Mouse (Mus musculus) CH12.LX (cell line): ENCODE results near the gene Trim11. TPM values are rescaled to one million over a fixed set of nuclear protein-coding genes. Genes with fewer than 3 reads are reported as not detected.

ENCODE experiments used
- DNase-seq: peaks from one replicate; pipeline ENCODE4 v3.0.0-alpha.2; 2013; ENCODE audit errors: extremely low read depth
- H3K27ac ChIP-seq: 2 replicates; pipeline ENCODE4 v1.5.1; 2012; ENCODE audit warnings: low read depth, mild to moderate bottlenecking, control low read depth, moderate library complexity; ENCODE audit not compliant: insufficient read depth
- H3K27me3 ChIP-seq: replicated peaks from 2 replicates; pipeline ENCODE3; 2012; ENCODE audit warnings: inconsistent platforms
- H3K36me3 ChIP-seq, 2 experiments: replicated peaks in 1 of 2; 2 replicates each; pipeline versions ENCODE3 to v1.6.1; 2012; ENCODE audit warnings: inconsistent platforms in 1 of 2, low read length in 1 of 2, mild to moderate bottlenecking in 1 of 2, mixed read lengths in 1 of 2, moderate library complexity in 1 of 2; ENCODE audit not compliant: control insufficient read depth in 1 of 2, insufficient read depth in 1 of 2
- H3K4me1 ChIP-seq, 2 experiments: 2 replicates each; pipeline ENCODE4 v1.6.1; 2012; ENCODE audit warnings: inconsistent platforms in 1 of 2, moderate library complexity in 1 of 2; ENCODE audit not compliant: insufficient read depth in 2 of 2, control insufficient read depth in 1 of 2
- H3K4me2 ChIP-seq: 2 replicates; pipeline ENCODE4 v1.6.1; 2012; ENCODE audit warnings: low read depth, mild to moderate bottlenecking, control low read depth; ENCODE audit not compliant: poor library complexity, insufficient read depth, severe bottlenecking
- H3K4me3 ChIP-seq, 3 experiments: fragments of 150-350 bp in 1 of 3; sonication (generic) in 1 of 3; replicated peaks in 1 of 3; 2 replicates each; pipeline versions ENCODE3 to v1.5.1; 2011 to 2012; ENCODE audit warnings: low read depth in 2 of 3, low read length in 2 of 3, mild to moderate bottlenecking in 2 of 3, moderate library complexity in 2 of 3, control low read depth in 1 of 3, improper control_type of control experiment in 1 of 3, inconsistent platforms in 1 of 3, mixed read lengths in 1 of 3; ENCODE audit not compliant: poor library complexity in 1 of 3
- H3K79me2 ChIP-seq: replicated peaks from 2 replicates; pipeline ENCODE4 v1.6.1; 2012; ENCODE audit warnings: mild to moderate bottlenecking, moderate library complexity; ENCODE audit not compliant: control insufficient read depth, poor library complexity, insufficient read depth, severe bottlenecking; ENCODE audit errors: extremely low read depth
- H3K9ac ChIP-seq: 2 replicates; pipeline ENCODE4 v1.6.1; 2012; ENCODE audit warnings: low read depth, mild to moderate bottlenecking, control low read depth, moderate library complexity; ENCODE audit not compliant: insufficient read depth
- H3K9me3 ChIP-seq: replicated peaks from 2 replicates; pipeline ENCODE3; 2012; ENCODE audit warnings: low read length, inconsistent platforms, mixed read lengths
- BHLHE40 ChIP-seq: IDR thresholded peaks from 2 replicates; pipeline ENCODE4 v1.6.1; 2011; ENCODE audit warnings: mild to moderate bottlenecking, low read depth, low read length, improper control_type of control experiment
- CHD1 ChIP-seq: IDR thresholded peaks from 2 replicates; pipeline ENCODE4 v1.6.1; 2012; ENCODE audit warnings: low read depth, low read length, improper control_type of control experiment, inconsistent platforms
- CHD2 ChIP-seq: IDR thresholded peaks from 2 replicates; pipeline ENCODE4 v1.6.1; 2011; ENCODE audit warnings: low read length, improper control_type of control experiment
- CTCF ChIP-seq, 2 experiments: IDR thresholded peaks in 1 of 2; conservative IDR thresholded peaks in 1 of 2; 2 replicates each; pipeline ENCODE4 v1.5.1; 2011 to 2012; ENCODE audit warnings: low read depth in 2 of 2, low read length in 2 of 2, improper control_type of control experiment in 1 of 2, inconsistent platforms in 1 of 2, mild to moderate bottlenecking in 1 of 2, moderate library complexity in 1 of 2
- E2F4 ChIP-seq: IDR thresholded peaks from 2 replicates; pipeline ENCODE4 v1.6.1; 2011; ENCODE audit warnings: low read depth, low read length, improper control_type of control experiment; ENCODE audit not compliant: insufficient replicate concordance
- ELF1 ChIP-seq: IDR thresholded peaks from 2 replicates; pipeline ENCODE4 v1.6.1; 2014; ENCODE audit warnings: low read depth, mild to moderate bottlenecking, inconsistent platforms, low read length, improper control_type of control experiment
- EP300 ChIP-seq: IDR thresholded peaks from 2 replicates; pipeline ENCODE4 v1.6.1; 2011; ENCODE audit warnings: low read length, improper control_type of control experiment
- ETS1 ChIP-seq: conservative IDR thresholded peaks from 2 replicates; pipeline ENCODE4 v1.6.1; 2012; ENCODE audit warnings: low read depth, mild to moderate bottlenecking, inconsistent platforms, low read length, improper control_type of control experiment, moderate library complexity
- GABPA ChIP-seq: IDR thresholded peaks from 2 replicates; pipeline ENCODE4 v1.6.1; 2012; ENCODE audit warnings: low read depth, low read length, improper control_type of control experiment, inconsistent platforms; ENCODE audit not compliant: insufficient replicate concordance
- HCFC1 ChIP-seq: IDR thresholded peaks from 2 replicates; pipeline ENCODE4 v1.6.1; 2012; ENCODE audit warnings: low read depth, mild to moderate bottlenecking, inconsistent platforms, low read length, improper control_type of control experiment
- IRF4 ChIP-seq: IDR thresholded peaks from 2 replicates; pipeline ENCODE4 v1.6.1; 2014; ENCODE audit warnings: low read depth, mild to moderate bottlenecking, inconsistent platforms, low read length, improper control_type of control experiment
- JUN ChIP-seq: IDR thresholded peaks from 2 replicates; pipeline ENCODE4 v1.6.1; 2011; ENCODE audit warnings: low read depth, mild to moderate bottlenecking, low read length, improper control_type of control experiment, moderate library complexity; ENCODE audit not compliant: insufficient read depth
- JUND ChIP-seq: conservative IDR thresholded peaks from 2 replicates; pipeline ENCODE4 v1.6.1; 2011; ENCODE audit warnings: low read depth, low read length, improper control_type of control experiment
- KAT2A ChIP-seq: IDR thresholded peaks from 2 replicates; pipeline ENCODE4 v1.6.1; 2012; ENCODE audit warnings: low read length, improper control_type of control experiment, inconsistent platforms; ENCODE audit not compliant: insufficient replicate concordance
- MAFK ChIP-seq: IDR thresholded peaks from 2 replicates; pipeline ENCODE4 v1.6.1; 2011; ENCODE audit warnings: low read length, improper control_type of control experiment; ENCODE audit not compliant: insufficient replicate concordance
- MAX ChIP-seq: IDR thresholded peaks from 2 replicates; pipeline ENCODE4 v1.6.1; 2011; ENCODE audit warnings: low read length, improper control_type of control experiment
- MAZ ChIP-seq: IDR thresholded peaks from 2 replicates; pipeline ENCODE4 v1.6.1; 2012; ENCODE audit warnings: low read depth, mild to moderate bottlenecking, inconsistent platforms, low read length, improper control_type of control experiment, moderate library complexity
- MEF2A ChIP-seq: IDR thresholded peaks from 2 replicates; pipeline ENCODE4 v1.6.1; 2014; ENCODE audit warnings: low read depth, mild to moderate bottlenecking, inconsistent platforms, low read length, improper control_type of control experiment, borderline replicate concordance
- MXI1 ChIP-seq: IDR thresholded peaks from 2 replicates; pipeline ENCODE4 v1.6.1; 2011; ENCODE audit warnings: mild to moderate bottlenecking, low read depth, low read length, improper control_type of control experiment
- MYC ChIP-seq: IDR thresholded peaks from 2 replicates; pipeline ENCODE4 v1.6.1; 2011; ENCODE audit warnings: low read depth, mild to moderate bottlenecking, improper control_type of control experiment, low read length
- NELFE ChIP-seq: IDR thresholded peaks from 2 replicates; pipeline ENCODE4 v1.6.1; 2011; ENCODE audit warnings: low read depth, low read length, improper control_type of control experiment
- NRF1 ChIP-seq: IDR thresholded peaks from 2 replicates; pipeline ENCODE4 v1.6.1; 2014; ENCODE audit warnings: low read depth, mild to moderate bottlenecking, inconsistent platforms, low read length, improper control_type of control experiment, moderate library complexity
- PAX5 ChIP-seq: IDR thresholded peaks from 2 replicates; pipeline ENCODE4 v1.6.1; 2012; ENCODE audit warnings: low read length, inconsistent platforms, mixed read lengths
- POLR2A ChIP-seq: IDR thresholded peaks from 2 replicates; pipeline ENCODE4 v1.6.1; 2011; ENCODE audit warnings: low read depth, mild to moderate bottlenecking, improper control_type of control experiment, low read length
- POLR2AphosphoS2 ChIP-seq: IDR thresholded peaks from 2 replicates; pipeline ENCODE4 v1.6.1; 2011; ENCODE audit warnings: low read depth, low read length, improper control_type of control experiment
- RAD21 ChIP-seq: IDR thresholded peaks from 2 replicates; pipeline ENCODE4 v1.6.1; 2011; ENCODE audit warnings: low read depth, mild to moderate bottlenecking, low read length, improper control_type of control experiment, moderate library complexity
- RCOR1 ChIP-seq: conservative IDR thresholded peaks from 2 replicates; pipeline ENCODE4 v1.6.1; 2012; ENCODE audit warnings: low read depth, mild to moderate bottlenecking, inconsistent platforms, low read length, improper control_type of control experiment
- SIN3A ChIP-seq: IDR thresholded peaks from 2 replicates; pipeline ENCODE4 v1.6.1; 2012; ENCODE audit warnings: low read length, improper control_type of control experiment, inconsistent platforms
- SMC3 ChIP-seq: IDR thresholded peaks from 2 replicates; pipeline ENCODE4 v1.6.1; 2011; ENCODE audit warnings: low read depth, low read length, improper control_type of control experiment
- TBP ChIP-seq: conservative IDR thresholded peaks from 2 replicates; pipeline ENCODE4 v1.6.1; 2011; ENCODE audit warnings: low read depth, low read length, improper control_type of control experiment
- TCF12 ChIP-seq: IDR thresholded peaks from 2 replicates; pipeline ENCODE4 v1.6.1; 2014; ENCODE audit warnings: low read depth, mild to moderate bottlenecking, inconsistent platforms, low read length, improper control_type of control experiment
- UBTF ChIP-seq: IDR thresholded peaks from 2 replicates; pipeline ENCODE4 v1.6.1; 2012; ENCODE audit warnings: low read depth, mild to moderate bottlenecking, inconsistent platforms, low read length, improper control_type of control experiment, moderate library complexity
- USF1 ChIP-seq: IDR thresholded peaks from 2 replicates; pipeline ENCODE4 v1.6.1; 2014; ENCODE audit warnings: low read depth, mild to moderate bottlenecking, inconsistent platforms, low read length, improper control_type of control experiment
- USF2 ChIP-seq: conservative IDR thresholded peaks from 2 replicates; pipeline ENCODE4 v1.6.1; 2011; ENCODE audit warnings: low read depth, low read length, improper control_type of control experiment
- ZC3H11A ChIP-seq: IDR thresholded peaks from 2 replicates; pipeline ENCODE4 v1.6.1; 2012; ENCODE audit warnings: low read depth, mild to moderate bottlenecking, inconsistent platforms, low read length, improper control_type of control experiment
- ZKSCAN1 ChIP-seq: IDR thresholded peaks from 2 replicates; pipeline ENCODE4 v1.6.1; 2012; ENCODE audit warnings: low read depth, inconsistent platforms, low read length, improper control_type of control experiment, borderline replicate concordance
- ZMIZ1 ChIP-seq: IDR thresholded peaks from 2 replicates; pipeline ENCODE4 v1.6.1; 2012; ENCODE audit warnings: low read depth, mild to moderate bottlenecking, inconsistent platforms, low read length, improper control_type of control experiment
- ZNF384 ChIP-seq: IDR thresholded peaks from 2 replicates; pipeline ENCODE4 v1.6.1; 2012; ENCODE audit warnings: low read depth, low read length, improper control_type of control experiment, inconsistent platforms
- dilution Hi-C: fragments of 300-500 bp; cut with MboI; formaldehyde crosslinking; loops from 2 replicates; pipeline ENCODE4 v1.14.3; 2020; ENCODE audit warnings: low sequenced_read_pairs; ENCODE audit not compliant: extremely low pct_unique_long_range_greater_than_20kb, extremely low pct_ligation_motif_present
- in situ Hi-C: fragments of 300-500 bp; cut with MboI; formaldehyde crosslinking; loops from 3 replicates; pipeline ENCODE4 v1.14.3; 2019; ENCODE audit warnings: low sequenced_read_pairs, low pct_ligation_motif_present, low pct_unique_long_range_greater_than_20kb, mixed read lengths
- polyA plus RNA-seq: library from polyadenylated mRNA; unstranded; fragments of >175 nt; gene quantifications from 2 replicates; pipeline ENCODE4 v1.2.1, GENCODE M21; 2012; ENCODE audit warnings: low read depth; ENCODE audit not compliant: insufficient read length
- total RNA-seq, 2 experiments: library from RNA; depleted of rRNA; stranded (reverse); fragments of 300-350 nt in 1 of 2; fragments of >200 nt in 1 of 2; gene quantifications; 2 replicates each; pipeline ENCODE4 v1.2.3; 2012 to 2014

Gene Trim11
- total RNA-seq (2012; rRNA removed) (32.5 and 33.2 TPM in 2 replicates), total RNA-seq (2014; rRNA removed) (22.5 and 23.2 TPM in 2 replicates), polyA plus RNA-seq (21.8 and 23.0 TPM in 2 replicates)

- DNase-seq, result peak; percentile 84
- in situ Hi-C loops (no loop called here), dilution Hi-C loops (no loop called here)
- Histone ChIP-seq H3K79me2 (peaks cover 61% of the 10 kb centered on the region), H3K9me3 (no peaks in the 10 kb centered on the region), H3K36me3 (peaks cover 9 to 49% of the 10 kb centered on the region in 2 experiments), H3K4me1 (peaks cover 25 to 59% of the 10 kb centered on the region in 2 experiments), H3K27me3 (no peaks in the 10 kb centered on the region), H3K9ac (peak within 1 kb of the TSS; percentile 86), H3K27ac (peak within 1 kb of the TSS; percentile 59), H3K4me2 (peak within 1 kb of the TSS; percentile 64), H3K4me3 (peak within 1 kb of the TSS; percentile 70 to 99 (median 96))
- no peak for TF ChIP-seq NRF1
- no peak; the same call in none of the 2 replicates for TF ChIP-seq IRF4
- no peak for TF ChIP-seq MYC
- TF ChIP-seq MEF2A, result no peak
- peak; percentile 97; the same call in 1 of the 2 replicates for TF ChIP-seq SIN3A
- TF ChIP-seq HCFC1, result peak; percentile 90
- no peak for TF ChIP-seq ZKSCAN1
- peak; percentile 66; the same call in 1 of the 2 replicates for TF ChIP-seq NELFE
- peak; percentile 97 for TF ChIP-seq POLR2A
- no peak for TF ChIP-seq RAD21
- TF ChIP-seq MAX, result no peak
- no peak for TF ChIP-seq ZC3H11A
- TF ChIP-seq PAX5, result no peak
- 0 out of 2 replicates have a peak, but pooled peaks have one; percentile 87 for TF ChIP-seq UBTF
- TF ChIP-seq JUN, result no peak
- no peak; the same call in 1 of the 2 replicates for TF ChIP-seq ZNF384
- no peak for TF ChIP-seq RCOR1
- TF ChIP-seq ELF1, result peak; percentile 97
- no peak for TF ChIP-seq USF2
- peak; percentile 81 for TF ChIP-seq TCF12
- no peak for TF ChIP-seq CTCF (conservative IDR thresholded peaks at IDR 0.05 in 1 of 2, IDR thresholded peaks at IDR 0.05 in 1 of 2; ENCODE audit: low read depth in 2 of 2, low read length in 2 of 2)
- TF ChIP-seq USF1, result no peak
- no peak for TF ChIP-seq SMC3
- TF ChIP-seq CHD1, result no peak
- TF ChIP-seq CHD2, result no peak
- TF ChIP-seq MAFK, result no peak
- no peak; the same call in 1 of the 2 replicates for TF ChIP-seq MAZ
- no peak for TF ChIP-seq E2F4
- TF ChIP-seq JUND, result no peak
- peak; percentile 85; the same call in 1 of the 2 replicates for TF ChIP-seq KAT2A
- TF ChIP-seq EP300, result no peak
- TF ChIP-seq POLR2AphosphoS2, result peak; percentile 75
- TF ChIP-seq ZMIZ1, result peak; percentile 89; the same call in 1 of the 2 replicates
- TF ChIP-seq BHLHE40, result no peak
- peak; percentile 88 for TF ChIP-seq TBP
- 0 out of 2 replicates have a peak, but pooled peaks have one; percentile 28 for TF ChIP-seq ETS1
- no peak; the same call in 1 of the 2 replicates for TF ChIP-seq GABPA
- no peak for TF ChIP-seq MXI1
Measured at GRCm38 (mm10) chr11:58978027-58978705, at the start of gene Trim11. Gene Trim11 (plus strand): TSS chr11:58978093.
